Mouse (Mus musculus) WW6 (cell line): ENCODE measurements around the gene Sidt2.

Experiments
- DNase-seq: peaks from one replicate; pipeline ENCODE4 v3.0.0-alpha.2; 2013; ENCODE audit warnings: low read depth, low spot score

Sidt2 gene

DNA sequence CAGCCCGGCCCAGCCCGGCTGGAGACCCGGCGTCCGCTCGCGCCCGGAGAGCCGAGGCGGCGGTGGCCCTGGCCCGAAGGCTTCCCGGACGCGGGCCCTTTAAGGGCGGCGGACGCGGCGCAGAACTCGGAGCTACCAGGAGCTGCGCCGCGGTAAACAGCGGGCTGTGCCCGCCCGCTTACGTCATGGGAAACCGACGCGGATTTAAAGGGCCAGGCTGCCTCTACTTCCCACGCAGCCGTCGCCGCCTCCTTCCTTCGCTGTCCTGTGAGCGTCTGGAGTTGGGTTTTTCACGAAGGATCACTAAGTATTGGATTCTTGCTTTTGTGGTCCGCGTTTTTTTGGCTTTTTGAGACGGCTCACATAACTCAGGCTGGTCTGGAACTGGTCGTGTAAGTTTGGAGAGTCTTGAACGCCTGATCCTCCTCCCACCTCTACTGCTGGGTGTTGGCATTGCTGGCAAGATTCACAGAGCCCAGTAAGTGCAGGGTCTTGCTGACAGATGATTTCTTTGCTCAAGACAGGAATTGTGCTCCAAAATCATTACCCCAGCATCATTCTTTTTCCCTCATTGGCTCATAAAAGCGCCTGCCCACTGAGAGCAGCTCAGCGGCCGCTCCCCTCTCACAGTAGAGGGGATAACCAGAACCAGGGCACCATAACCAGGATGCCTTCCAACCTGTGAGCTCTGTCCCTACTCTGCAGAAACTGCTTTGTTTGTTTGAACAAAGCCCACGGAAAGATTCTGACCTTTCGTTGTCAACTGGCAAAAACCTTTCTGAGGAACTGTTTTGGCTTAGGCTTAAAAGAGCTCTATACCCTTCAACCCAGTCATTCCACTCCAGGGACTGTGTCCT, at the start of gene Sidt2:
Gene Sidt2, minus strand, starts transcription at position 152 of the 857 bp plus-strand sequence.
- DNase-seq: peak; percentile 58

DNA sequence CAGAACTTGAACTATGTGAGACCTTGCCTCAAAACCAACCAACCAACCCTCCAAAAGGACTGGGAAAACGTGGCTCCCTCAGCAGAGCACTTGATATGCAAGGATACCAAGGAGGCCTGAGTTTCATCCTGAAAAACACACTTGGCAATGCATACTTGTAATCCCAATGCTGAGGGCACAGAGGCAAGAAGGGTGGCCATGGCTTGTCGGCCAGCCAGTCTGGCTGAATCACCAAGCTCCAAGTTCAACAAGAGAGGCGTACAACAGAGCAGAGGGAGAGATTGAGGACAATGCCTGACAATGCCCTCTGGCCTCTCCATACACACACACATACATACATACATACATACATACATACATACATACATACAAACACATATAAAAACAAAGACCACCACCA, 49.5 kb upstream of the Sidt2 start:
- DNase-seq: no peak

DNA sequence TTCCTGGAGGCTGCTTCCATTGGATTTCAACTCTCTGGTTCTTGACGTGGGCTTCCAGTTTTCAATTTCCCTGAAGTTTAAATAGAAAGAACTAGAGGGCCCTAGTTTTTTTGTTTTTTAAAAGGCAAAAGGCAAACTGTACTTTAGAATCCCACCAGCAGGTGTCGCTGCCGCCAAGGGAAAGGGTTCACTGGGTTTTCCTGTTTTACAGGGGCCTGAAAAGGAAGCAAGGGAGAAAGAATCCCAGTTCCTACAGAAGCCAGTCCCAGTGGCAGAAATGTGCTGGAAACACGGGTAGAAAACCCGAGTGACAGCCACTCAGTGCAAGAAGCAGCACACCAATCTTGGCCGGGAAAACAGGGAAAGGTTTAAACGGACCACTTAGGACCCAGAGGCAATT, 48.7 kb upstream of the Sidt2 start:
- no peak for DNase-seq

DNA sequence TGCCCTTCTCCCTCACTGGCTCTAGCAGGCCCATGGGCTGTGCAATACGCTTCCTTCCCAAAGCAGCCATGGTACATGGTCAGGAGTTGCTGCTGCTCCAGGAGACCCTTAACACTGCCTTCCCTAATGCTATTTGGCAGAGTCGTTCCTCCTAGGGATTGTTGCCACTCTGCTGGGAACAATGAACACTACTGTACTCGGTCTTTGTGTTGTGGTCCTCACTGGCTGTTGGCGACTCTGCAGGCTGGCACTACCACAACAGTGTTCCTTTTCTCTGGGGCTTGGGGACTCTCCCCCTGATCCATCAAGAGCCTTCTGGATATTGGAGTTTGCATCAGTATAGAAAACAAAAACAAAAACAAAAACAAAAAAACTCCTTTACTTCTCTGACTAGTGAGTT, 44.0 kb upstream of the Sidt2 start:
- no peak for DNase-seq

DNA sequence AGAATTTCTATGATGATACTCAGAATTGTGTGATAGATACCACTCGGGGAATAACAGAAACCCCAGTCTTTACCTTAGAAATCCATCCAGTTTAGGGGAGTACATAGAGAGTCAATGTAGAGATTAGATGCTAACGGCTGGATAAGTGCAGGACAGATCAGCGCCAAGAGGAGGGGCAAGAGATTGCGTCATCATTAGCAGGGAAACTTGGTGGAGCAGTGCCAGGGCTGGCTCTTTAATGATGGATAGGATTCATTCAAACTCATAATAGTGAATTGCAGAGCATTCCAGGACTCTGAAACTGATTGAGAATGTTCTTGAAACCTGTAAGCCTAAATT, 30.1 kb upstream of the Sidt2 start:
- DNase-seq: peak; percentile 16

DNA sequence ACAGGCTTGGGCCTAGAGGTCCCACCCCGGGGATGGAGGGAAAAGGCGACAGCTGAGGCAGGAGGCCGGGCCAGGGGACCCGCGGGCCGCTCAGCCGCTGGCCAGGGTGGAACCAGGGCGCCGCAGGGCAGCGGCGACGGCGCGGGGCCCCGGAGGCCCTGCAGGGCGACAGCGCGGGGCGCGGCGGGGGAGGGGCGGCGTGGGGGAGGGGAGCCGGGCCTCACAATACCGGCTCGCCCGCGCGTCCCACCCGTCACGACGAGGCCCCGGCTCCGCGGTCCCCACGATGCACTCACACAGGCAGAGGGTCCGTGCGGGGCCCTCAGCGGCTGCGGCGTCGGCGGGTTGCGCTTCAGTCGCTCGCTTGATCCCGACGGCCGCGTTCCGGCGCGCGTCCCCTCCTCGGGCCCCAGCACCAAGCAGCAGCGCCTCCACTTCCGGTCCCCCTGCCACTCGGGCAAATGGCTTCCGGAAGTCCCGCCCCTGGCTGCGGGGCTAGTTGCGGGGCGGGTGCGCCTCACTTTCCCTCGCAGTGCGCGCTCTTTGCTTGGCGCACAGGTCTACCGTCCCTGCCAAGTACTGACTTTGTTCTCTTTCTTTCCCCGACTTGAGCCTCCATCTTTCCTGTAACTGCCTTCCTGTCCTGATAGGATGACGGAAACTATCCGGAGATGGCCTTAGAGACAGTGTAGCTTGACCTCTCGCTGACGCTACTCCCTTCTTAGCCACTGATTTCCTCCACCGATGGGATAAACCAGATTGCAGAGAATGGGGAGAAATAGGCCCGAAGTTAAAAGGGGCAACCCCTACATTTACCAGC, 29.6 kb upstream of the Sidt2 start:
- DNase-seq: peak; percentile 73

DNA sequence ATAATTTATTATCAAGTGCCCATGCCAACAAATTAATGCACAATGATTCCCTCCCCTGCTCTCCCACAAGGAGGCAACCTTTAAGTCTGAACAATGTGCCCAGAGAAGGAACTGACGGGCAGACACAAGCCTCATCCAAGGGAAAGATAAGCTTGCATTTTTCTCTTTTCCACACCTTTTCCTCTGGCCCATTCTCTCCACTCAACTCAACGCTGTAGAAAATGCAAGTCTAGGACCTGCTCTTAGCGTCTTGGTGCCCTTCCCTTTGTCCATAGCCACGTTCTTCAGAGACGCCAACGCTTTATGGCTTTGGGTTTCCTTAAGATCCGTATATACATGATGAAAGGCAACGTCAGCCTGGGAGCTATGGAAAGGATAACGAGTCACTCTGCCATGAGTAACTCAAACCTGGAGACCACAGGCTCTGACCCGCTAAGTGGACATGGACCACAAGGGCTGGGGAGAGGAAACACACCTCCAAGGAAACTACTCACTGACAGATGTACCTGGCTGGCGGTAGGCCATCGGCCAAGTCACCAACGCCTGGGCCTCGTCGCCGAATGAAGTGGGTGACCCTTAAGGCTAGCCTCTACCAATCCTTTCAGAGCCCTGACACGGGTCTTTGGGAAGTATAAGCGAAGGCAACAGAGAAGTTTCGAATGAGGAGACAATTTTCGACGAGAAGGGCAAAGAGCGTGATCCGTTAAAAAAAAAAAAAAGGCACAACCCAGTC, 28.8 kb upstream of the Sidt2 start:
- no peak for DNase-seq

DNA sequence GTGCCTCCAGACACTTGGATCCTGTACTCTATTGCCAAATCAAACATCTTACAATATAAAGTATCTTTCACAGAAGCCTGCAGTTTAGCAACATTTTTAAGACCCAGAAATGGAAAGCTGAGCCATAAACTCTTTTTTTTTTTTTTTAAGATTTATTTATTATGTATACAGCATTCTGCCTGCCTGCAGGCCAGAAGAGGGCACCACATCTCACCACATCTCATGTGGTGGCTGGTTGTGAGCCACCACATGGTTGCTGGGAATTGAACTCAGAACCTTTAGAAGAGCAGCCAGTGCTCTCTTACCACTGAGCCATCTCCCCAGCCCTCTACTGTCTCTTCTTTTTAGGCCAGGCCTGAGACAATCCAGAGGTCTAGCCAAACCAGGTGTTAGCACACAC, 26.3 kb upstream of the Sidt2 start:
- DNase-seq: no peak

DNA sequence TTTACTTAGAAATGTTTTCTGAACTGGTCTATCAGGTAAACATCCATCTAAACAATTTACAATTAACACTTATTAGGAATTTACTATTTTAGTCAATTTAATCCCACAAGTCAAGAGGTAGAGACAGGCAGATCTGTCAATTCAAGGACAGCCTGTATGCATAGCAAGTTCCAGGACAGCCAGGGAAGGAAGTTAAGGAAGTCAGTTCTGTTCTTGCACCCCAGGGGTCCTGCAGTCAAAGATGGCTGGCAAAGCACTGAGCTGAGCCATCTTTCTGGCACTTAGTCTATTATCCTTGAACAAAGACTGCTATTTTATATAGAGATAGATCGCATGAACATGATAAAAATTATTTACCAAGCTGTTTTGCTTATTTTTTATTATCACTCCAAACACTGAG, 25.6 kb upstream of the Sidt2 start:
- DNase-seq: no peak

DNA sequence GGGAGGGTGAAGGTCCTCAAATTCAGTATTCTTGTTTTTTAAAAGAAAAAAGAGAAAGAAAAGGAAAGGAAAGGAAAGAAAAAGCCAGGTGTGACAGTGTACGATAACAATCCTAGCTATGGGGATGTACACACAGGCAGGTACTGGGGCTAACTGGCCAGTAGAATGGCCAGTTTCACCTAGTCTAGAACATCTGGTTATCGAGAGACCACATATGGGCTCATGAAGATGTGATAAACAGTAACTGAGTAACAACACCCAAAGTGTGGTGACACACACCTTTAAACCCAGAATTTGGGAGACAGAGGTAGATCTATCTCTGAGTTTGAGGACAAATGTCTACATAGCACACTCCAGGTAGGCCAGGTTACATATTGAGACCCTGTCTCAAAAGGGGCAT, 24.7 kb upstream of the Sidt2 start:
- no peak for DNase-seq

DNA sequence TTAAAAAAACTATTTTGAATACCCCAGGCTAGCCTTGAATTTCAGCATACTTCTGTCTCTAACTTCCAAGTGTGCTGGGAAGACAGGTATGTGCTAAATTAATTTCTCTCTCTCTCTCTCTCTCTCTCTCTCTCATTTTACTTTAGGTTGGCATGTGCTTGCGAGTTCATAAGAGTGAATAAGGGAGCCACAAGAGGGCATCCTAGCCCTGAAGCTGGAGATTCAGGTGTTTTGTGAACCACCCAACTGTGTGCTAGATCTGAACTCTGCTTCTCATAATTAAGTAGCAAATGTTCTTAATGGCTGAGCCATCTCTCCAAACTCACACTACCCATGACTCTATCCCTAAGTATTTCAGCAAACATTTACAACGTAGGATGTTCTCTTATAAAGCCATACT, 21.8 kb upstream of the Sidt2 start:
- no peak for DNase-seq

DNA sequence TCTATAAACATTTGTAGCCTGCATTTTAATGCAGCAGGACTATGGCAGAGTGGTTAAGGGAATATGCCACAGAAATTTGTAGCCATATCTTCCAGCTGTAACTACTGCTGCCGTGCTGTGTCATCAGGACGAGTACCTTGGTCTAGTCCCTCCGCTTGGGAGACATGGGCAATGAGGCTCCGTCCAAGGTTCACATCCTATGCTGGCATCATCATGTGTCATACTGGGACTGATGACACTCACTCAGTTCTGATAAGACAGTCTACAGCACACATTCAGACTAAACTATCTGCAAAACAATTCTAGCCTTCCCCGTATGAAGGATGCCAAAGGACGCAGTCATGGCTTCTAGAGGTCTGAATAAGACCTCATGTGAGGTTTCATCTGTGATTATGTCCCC, 8.5 kb upstream of the Sidt2 start:
- DNase-seq: no peak

DNA sequence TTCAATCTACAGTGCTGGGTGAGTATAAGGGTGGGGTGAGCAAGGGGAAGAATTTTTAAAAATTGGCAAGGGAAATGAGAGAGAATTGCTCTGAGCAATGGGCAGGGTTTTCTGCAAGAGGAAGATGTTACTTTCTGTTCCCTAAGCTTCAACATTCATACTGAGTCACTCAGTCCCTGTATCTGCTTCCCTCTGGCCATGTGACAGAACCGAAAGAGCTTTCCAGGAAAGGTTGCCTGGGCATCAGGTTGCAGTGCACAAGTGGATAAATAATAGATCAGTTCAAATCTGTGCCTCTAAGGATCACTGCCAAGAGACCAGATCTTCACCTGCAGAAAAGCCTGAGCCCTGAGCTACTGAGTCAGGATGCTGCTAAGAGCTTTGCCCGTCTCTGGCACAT, 6.8 kb upstream of the Sidt2 start:
- DNase-seq: no peak

DNA sequence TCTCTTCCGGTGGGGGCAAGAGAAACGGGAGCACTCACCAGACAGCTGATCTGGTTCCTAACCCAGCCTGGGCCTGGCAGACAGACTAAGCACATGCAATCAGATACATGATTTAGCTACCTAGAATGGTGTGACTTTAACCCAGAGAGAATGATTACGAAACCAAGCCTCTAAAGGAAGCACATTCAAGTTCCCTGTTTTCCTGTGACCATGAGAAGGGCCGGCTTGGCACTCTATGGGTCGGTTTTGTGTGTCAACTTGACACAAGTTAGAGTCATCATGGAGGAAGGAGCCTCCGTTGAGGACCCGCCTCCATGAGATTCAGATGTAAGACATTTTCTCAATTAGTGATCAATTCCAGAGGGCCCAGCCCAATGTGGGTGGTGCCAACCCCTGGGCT, 4.6 kb upstream of the Sidt2 start:
- DNase-seq: no peak

DNA sequence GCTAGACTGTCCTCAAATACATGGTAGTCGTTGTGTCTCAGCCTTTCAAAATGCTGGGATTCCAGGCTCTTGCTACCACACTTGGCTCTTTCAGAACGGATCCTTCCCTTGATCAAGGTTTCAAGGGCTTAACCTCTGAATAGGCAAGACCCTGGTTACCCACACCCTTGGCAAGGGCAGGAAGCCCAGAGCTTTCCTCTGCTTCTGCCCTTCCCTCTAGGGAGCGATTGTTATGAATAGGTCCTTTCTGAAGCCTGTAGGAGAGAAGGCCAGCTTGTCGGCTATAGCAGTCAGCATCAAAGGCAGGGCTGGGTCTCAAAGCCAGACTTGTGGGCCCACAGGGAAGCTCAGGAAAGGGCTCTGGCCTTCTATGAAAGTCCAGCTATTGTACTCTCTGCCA, 3.8 kb upstream of the Sidt2 start:
- no peak for DNase-seq

DNA sequence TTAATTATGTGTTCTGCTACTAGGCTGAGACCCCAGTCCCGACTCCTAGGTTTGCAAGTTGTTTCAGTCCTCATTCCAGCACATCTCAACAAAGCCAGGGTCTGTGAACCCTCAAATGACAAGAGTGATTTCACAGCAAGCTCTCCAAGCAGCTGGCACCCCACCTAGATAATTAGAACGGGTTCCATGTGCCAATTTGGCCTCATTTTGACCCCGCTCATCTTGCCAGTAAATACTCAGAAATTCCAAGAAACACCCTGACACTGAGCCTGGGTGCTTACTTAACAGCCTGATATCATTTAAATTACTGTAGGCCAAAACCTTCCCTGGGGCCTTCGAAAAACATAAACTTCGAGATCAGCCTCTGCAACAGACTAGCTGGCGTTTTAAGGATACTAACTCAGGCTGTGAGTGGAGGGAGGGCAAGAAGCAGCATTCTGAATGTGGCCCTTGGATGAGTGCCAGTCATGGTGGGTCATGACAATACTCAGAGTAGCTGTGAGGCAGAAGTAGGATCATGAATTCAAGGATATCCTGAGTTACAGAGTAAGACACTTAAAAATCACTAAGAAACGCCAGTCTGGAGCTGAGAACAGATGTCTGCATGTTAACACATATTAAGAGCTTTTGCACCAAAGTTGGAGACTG, 3.1 kb upstream of the Sidt2 start:
- no peak for DNase-seq

DNA sequence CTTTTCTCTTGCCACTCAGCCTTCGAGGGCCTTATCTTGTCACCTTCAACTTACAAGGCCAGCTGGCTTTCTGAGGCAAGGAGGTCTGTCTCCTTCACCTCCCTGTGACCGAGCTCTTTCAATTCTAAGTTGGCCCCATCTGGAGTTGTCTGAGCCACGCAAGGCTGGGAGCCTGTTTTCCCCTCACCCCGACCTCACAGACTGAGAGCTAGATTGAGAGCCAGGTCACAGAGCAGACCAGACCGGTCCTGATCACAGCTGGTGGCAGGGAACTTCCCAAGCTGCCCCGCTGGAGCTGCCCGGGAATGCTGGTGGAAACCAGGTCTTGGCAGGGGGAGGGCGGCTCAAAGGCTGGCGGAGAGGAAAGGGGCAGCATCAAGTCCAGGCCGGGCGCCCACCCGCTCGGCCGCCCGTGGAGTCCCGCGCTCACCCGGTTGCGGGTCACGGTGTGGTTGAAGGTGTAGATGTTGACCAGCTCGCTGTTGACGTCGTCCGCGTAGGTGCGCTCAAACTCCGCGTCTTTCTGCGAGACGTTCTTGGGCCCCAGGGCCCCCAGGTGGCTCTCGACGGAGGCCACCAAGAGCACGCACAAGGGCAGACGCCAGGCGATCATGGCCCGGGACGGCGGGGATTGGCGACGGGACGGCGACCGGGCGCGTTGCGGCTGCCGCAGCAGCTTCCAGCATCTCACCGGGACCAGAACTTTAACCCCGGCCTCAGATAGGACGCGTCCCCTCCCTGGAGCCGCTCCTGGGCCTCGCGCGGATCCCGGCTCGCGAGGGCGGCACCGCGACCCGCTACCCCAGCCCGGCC, 558 bp downstream of the Sidt2 start:
- no peak for DNase-seq

DNA sequence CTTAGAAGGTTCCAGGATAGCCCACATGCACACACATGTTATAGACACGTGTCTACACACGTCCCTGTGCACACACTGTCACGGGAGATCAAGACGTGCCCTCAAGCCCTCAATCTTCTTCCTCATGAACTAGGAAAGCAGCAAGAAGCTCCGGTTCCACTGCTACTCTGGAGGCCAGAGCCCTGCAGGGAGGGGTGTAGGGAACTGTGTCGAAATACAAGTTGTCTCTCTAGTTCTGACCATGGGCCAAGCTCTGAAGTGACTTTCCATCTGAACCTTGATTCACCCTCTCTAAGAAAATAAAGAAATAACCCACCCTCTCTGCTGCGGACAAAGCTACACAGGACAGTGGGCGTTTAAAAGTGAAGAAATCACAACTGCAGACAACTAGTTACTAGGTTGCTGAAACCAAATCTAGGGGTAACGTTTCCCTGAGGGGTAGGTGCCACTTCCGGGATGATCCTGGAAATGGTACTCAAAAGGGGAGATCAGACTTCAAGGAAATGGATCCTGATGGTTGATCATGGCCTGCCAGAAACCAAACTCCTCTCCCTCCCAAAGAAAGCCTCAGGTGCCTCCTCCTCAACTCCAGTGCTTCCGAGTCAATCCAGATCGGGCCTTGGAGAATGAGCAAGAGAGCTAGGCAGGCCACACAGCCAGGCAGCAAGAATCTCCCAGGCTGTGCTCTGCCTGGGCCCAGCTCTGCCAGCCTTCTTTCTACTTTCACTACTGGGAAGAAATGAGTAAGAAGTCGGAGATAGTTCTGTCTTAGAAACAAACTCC, 1.4 kb downstream of the Sidt2 start:
- no peak for DNase-seq

DNA sequence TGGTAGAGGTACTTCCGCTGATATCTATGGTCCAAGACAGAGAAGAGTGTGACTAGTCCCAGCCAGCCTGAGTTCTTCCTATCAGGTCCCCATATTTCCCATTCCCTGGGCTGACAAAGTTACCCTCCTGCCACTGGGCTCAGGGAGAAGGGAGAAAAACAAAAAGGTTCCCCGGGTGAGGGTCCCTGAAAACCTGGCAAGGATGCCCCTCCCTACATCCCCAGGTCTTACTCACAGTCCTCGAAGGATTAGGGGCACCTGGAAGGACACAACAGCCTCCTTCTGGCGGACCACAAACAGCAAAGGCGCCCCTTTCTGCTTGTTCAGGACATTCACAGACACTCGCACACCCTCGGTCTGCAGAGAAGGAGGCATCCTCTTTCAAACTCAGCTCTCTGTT, 2.2 kb downstream of the Sidt2 start:
- no peak for DNase-seq

DNA sequence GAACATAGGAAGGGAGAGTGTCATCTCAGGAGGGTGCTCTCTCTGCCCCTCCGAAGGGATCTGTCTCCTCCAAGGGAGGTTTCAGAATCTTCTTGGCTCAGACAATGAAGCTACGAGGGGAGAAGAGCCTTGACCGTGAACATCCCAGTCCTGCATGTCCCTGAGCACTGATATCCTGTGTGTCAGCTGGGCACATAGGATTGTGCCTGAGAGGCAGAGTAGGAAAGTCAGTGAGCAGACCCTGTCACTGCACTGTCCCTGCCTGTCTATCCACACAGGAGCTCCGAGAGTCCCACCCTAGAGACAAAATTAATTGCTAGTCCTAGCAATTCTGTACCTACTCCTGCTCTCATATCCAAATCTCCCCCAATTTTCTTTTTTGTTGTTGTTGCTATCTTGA, 3.0 kb downstream of the Sidt2 start:
- no peak for DNase-seq

DNA sequence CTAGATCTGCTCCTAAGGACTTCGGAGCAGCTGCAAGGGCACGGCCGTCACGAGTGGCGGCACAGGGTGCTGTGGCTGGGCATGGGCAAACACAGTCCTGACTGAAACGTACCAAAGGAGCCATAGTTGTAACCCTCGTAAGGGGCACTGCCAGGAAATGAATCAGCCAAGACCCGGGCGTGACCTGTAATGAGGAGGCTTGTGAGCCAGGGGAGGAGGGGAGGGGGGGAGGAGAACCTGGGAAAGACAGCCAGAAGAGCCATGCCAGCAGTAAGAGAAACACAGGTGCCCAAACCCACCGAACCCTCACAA, 8.2 kb downstream of the Sidt2 start:
- DNase-seq: no peak
